Mouse (Mus musculus) stomach, embryonic 15.5 days (tissue): ENCODE data around the gene Shroom3. TPM values are rescaled to one million over a fixed set of nuclear protein-coding genes. Genes with fewer than 3 reads are reported as not detected.
A peak's percentile ranks its signal among the peaks of the same experiment; 100 is the strongest.

Source experiments
- ATAC-seq: fragments of 200-750 bp; cut with Nextera tagmentation; 2 replicates; pipeline ENCODE4 v1.8.0; 2017; ENCODE audit warnings: low read depth, moderate number of reproducible peaks, moderate TSS enrichment; ENCODE audit not compliant: insufficient read depth, low FRiP score
- H3K27ac ChIP-seq: fragments of 300-500 bp; sonication (generic); 2 replicates; pipeline ENCODE4 v1.5.1; 2015; ENCODE audit warnings: mild to moderate bottlenecking, inconsistent platforms
- H3K27me3 ChIP-seq: fragments of 300-500 bp; sonication (generic); replicated peaks from 2 replicates; pipeline ENCODE4 v1.6.1; 2015; ENCODE audit warnings: inconsistent platforms
- H3K36me3 ChIP-seq: fragments of 300-500 bp; sonication (generic); 2 replicates; pipeline ENCODE4 v1.6.1; 2015; ENCODE audit warnings: inconsistent platforms
- H3K4me1 ChIP-seq: fragments of 300-500 bp; sonication (generic); 2 replicates; pipeline ENCODE4 v1.6.1; 2015; ENCODE audit warnings: inconsistent platforms
- H3K4me2 ChIP-seq: fragments of 300-500 bp; sonication (generic); 2 replicates; pipeline ENCODE4 v1.6.1; 2015; ENCODE audit warnings: mild to moderate bottlenecking, inconsistent platforms
- H3K4me3 ChIP-seq: fragments of 300-500 bp; sonication (generic); replicated peaks from 2 replicates; pipeline ENCODE4 v1.5.1; 2015; ENCODE audit warnings: inconsistent platforms
- H3K9ac ChIP-seq: fragments of 300-500 bp; sonication (generic); 2 replicates; pipeline ENCODE4 v1.6.1; 2015; ENCODE audit warnings: inconsistent platforms
- H3K9me3 ChIP-seq: fragments of 300-500 bp; sonication (generic); 2 replicates; pipeline ENCODE4 v1.6.1; 2016; ENCODE audit warnings: inconsistent platforms
- WGBS: fragments of 180-500 bp; shearing (Covaris S2); methylation state at CpG from one replicate; pipeline ENCODE4 v1.1.7; 2015; 5-methylcytosine and 5-hydroxymethylcytosine counted together
- polyA plus RNA-seq: library from polyadenylated mRNA; unstranded; fragments of >200 nt; fragmentation: Nextera tagmentation; extraction: Ambion mirVana; gene quantifications from 2 replicates; pipeline ENCODE4 v1.2.1, GENCODE M21; 2015

Shroom3 gene
- polyA plus RNA-seq, 1 experiment from 2014 or later = 12.3 TPM

GRCm38 (mm10) chr5:92725935-92726334, 42.7 kb downstream of the Shroom3 start:
- Histone ChIP-seq H3K27me3 (no peaks in the 10 kb centered on the region), H3K4me2 (no peak overlapping the region), H3K9me3 (no peaks in the 10 kb centered on the region), H3K36me3 (no peaks in the 10 kb centered on the region), H3K4me1 (no peaks in the 10 kb centered on the region; the same call in 1 of the 2 replicates), H3K27ac (no peak overlapping the region), H3K9ac (no peak overlapping the region), H3K4me3 (no peak overlapping the region)
- WGBS = 27% methylated on average over 6 of the region's 6 CpGs
- ATAC-seq = no peak

- no peak overlapping the region for H3K4me2 ChIP-seq
- no peaks in the 10 kb centered on the region for H3K36me3 ChIP-seq
- ATAC-seq = no peak
- no peak overlapping the region for H3K4me3 ChIP-seq
- no peak overlapping the region for H3K27ac ChIP-seq
- H3K9me3 ChIP-seq = no peaks in the 10 kb centered on the region
- WGBS = 36% methylated on average over 5 of the region's 5 CpGs
- no peaks in the 10 kb centered on the region; the same call in 1 of the 2 replicates for H3K4me1 ChIP-seq
- H3K9ac ChIP-seq = no peak overlapping the region
- no peaks in the 10 kb centered on the region for H3K27me3 ChIP-seq
These were observed 45.1 kb downstream of the Shroom3 start for GRCm38 (mm10) chr5:92728252-92728828.

GRCm38 (mm10) chr5:92729221-92729620, 46.0 kb downstream of the Shroom3 start:
- Histone ChIP-seq H3K4me2 (no peak overlapping the region), H3K27me3 (no peaks in the 10 kb centered on the region), H3K36me3 (no peaks in the 10 kb centered on the region), H3K9ac (no peak overlapping the region), H3K27ac (no peak overlapping the region), H3K4me1 (no peaks in the 10 kb centered on the region; the same call in 1 of the 2 replicates), H3K9me3 (no peaks in the 10 kb centered on the region), H3K4me3 (no peak overlapping the region)
- 47% methylated on average over 6 of the region's 6 CpGs for WGBS
- no peak; the same call in 1 of the 2 replicates for ATAC-seq

- H3K27me3 ChIP-seq = no peaks in the 10 kb centered on the region
- H3K9me3 ChIP-seq = no peaks in the 10 kb centered on the region
- H3K4me2 ChIP-seq = no peak overlapping the region
- 57% methylated on average over 3 of the region's 3 CpGs for WGBS
- H3K36me3 ChIP-seq = no peaks in the 10 kb centered on the region
- ATAC-seq = no peak
- 0 out of 2 replicates have a peak, but pooled peaks cover 4% of the 10 kb centered on the region for H3K4me1 ChIP-seq
- no peak overlapping the region for H3K27ac ChIP-seq
- no peak overlapping the region for H3K4me3 ChIP-seq
- H3K9ac ChIP-seq = no peak overlapping the region
These were observed 58.6 kb downstream of the Shroom3 start for GRCm38 (mm10) chr5:92741802-92742201.

- H3K27ac ChIP-seq = no peak overlapping the region
- no peak overlapping the region for H3K9ac ChIP-seq
- H3K36me3 ChIP-seq = no peaks in the 10 kb centered on the region
- H3K4me3 ChIP-seq = no peak overlapping the region
- H3K4me1 ChIP-seq = 0 out of 2 replicates have a peak, but pooled peaks cover 4% of the 10 kb centered on the region
- no peaks in the 10 kb centered on the region for H3K27me3 ChIP-seq
- no peaks in the 10 kb centered on the region for H3K9me3 ChIP-seq
- 69% methylated on average over 5 of the region's 5 CpGs for WGBS
- ATAC-seq = no peak
- no peak overlapping the region for H3K4me2 ChIP-seq
These were observed 59.5 kb downstream of the Shroom3 start for GRCm38 (mm10) chr5:92742701-92743100.

- Histone ChIP-seq H3K4me3 (no peak overlapping the region), H3K4me1 (0 out of 2 replicates have a peak, but pooled peaks cover 4% of the 10 kb centered on the region), H3K4me2 (no peak overlapping the region), H3K9ac (no peak overlapping the region), H3K27me3 (no peaks in the 10 kb centered on the region), H3K9me3 (no peaks in the 10 kb centered on the region), H3K36me3 (no peaks in the 10 kb centered on the region), H3K27ac (peak overlapping the region; percentile 77)
- peak; percentile 97 for ATAC-seq
- 57% methylated on average over 8 of the region's 8 CpGs for WGBS
These were observed 62.4 kb downstream of the Shroom3 start for GRCm38 (mm10) chr5:92745390-92746253.

GRCm38 (mm10) chr5:92751488-92751887, 68.3 kb downstream of the Shroom3 start:
- ATAC-seq = no peak
- no peaks in the 10 kb centered on the region for H3K4me1 ChIP-seq
- no peaks in the 10 kb centered on the region for H3K36me3 ChIP-seq
- no peaks in the 10 kb centered on the region for H3K27me3 ChIP-seq
- H3K4me2 ChIP-seq = no peak overlapping the region
- no peaks in the 10 kb centered on the region for H3K9me3 ChIP-seq
- no peak overlapping the region for H3K9ac ChIP-seq
- 74% methylated on average over 4 of the region's 4 CpGs for WGBS
- no peak overlapping the region for H3K27ac ChIP-seq
- no peak overlapping the region for H3K4me3 ChIP-seq

GRCm38 (mm10) chr5:92755241-92755775, 72.1 kb downstream of the Shroom3 start:
- no peak overlapping the region for H3K27ac ChIP-seq
- H3K4me3 ChIP-seq = no peak overlapping the region
- H3K27me3 ChIP-seq = no peaks in the 10 kb centered on the region
- H3K36me3 ChIP-seq = no peaks in the 10 kb centered on the region
- no peak overlapping the region for H3K9ac ChIP-seq
- H3K4me2 ChIP-seq = no peak overlapping the region
- H3K4me1 ChIP-seq = no peaks in the 10 kb centered on the region
- H3K9me3 ChIP-seq = no peaks in the 10 kb centered on the region
- no peak for ATAC-seq
- WGBS = 75% methylated on average over 7 of the region's 7 CpGs

- H3K27ac ChIP-seq = no peak overlapping the region
- H3K4me2 ChIP-seq = no peak overlapping the region
- H3K4me3 ChIP-seq = no peak overlapping the region
- no peaks in the 10 kb centered on the region for H3K4me1 ChIP-seq
- no peaks in the 10 kb centered on the region for H3K9me3 ChIP-seq
- 80% methylated on average over 6 of the region's 6 CpGs for WGBS
- H3K9ac ChIP-seq = no peak overlapping the region
- no peaks in the 10 kb centered on the region for H3K27me3 ChIP-seq
- ATAC-seq = no peak
- no peaks in the 10 kb centered on the region for H3K36me3 ChIP-seq
These were observed 76.0 kb downstream of the Shroom3 start for GRCm38 (mm10) chr5:92759156-92759745.

- Histone ChIP-seq H3K9ac (no peak overlapping the region), H3K4me1 (no peaks in the 10 kb centered on the region), H3K4me3 (no peak overlapping the region), H3K4me2 (no peak overlapping the region), H3K9me3 (no peaks in the 10 kb centered on the region), H3K27ac (no peak overlapping the region), H3K36me3 (no peaks in the 10 kb centered on the region), H3K27me3 (no peaks in the 10 kb centered on the region)
- 81% methylated on average over 7 of the region's 7 CpGs for WGBS
- ATAC-seq = no peak
These were observed 77.3 kb downstream of the Shroom3 start for GRCm38 (mm10) chr5:92760542-92760941.

GRCm38 (mm10) chr5:92761615-92762353, 78.5 kb downstream of the Shroom3 start:
- no peaks in the 10 kb centered on the region for H3K4me1 ChIP-seq
- H3K27ac ChIP-seq = no peak overlapping the region
- no peak overlapping the region for H3K4me2 ChIP-seq
- WGBS = 65% methylated on average over 9 of the region's 9 CpGs
- H3K36me3 ChIP-seq = no peaks in the 10 kb centered on the region
- no peak for ATAC-seq
- no peak overlapping the region for H3K4me3 ChIP-seq
- H3K9me3 ChIP-seq = no peaks in the 10 kb centered on the region
- no peak overlapping the region for H3K9ac ChIP-seq
- no peaks in the 10 kb centered on the region for H3K27me3 ChIP-seq
